Mouse (Mus musculus): ENCODE data around the gene Mical3. TPM values are rescaled to one million over a fixed set of nuclear protein-coding genes. Genes with fewer than 3 reads are reported as not detected.

The Mical3 gene
- polyA plus RNA-seq, 1 experiment from 2014 or later, result 11.8 TPM

DNA sequence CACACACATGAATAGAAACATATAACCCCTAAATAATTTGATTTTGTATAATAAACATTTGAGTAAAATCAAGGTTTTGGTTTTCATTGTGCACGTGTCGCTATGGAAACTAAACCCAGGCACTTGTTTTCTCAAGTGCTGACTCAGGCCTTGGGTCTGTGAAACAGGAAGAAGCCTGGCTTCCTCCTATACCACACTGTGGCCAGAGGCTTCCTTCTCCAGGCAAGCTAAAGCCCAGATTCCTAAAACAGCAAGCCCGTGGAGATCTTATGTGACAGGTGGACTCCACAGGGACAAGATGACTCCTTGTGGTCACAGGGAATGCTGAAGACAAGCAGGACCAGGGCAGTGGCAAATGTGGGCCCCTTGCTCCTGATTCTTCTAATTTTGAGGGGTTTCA, 175.6 kb downstream of the Mical3 start:
- no peak overlapping the region for H3K4me2 ChIP-seq
- no peaks in the 10 kb centered on the region for H3K4me1 ChIP-seq (ENCODE audit: control insufficient read depth, insufficient read depth, low read length)
- no peaks in the 10 kb centered on the region for H3K27me3 ChIP-seq (ENCODE audit: control insufficient read depth, insufficient read depth, low read length)
- no peak overlapping the region for H3K27ac ChIP-seq (ENCODE audit: low read depth, low read length)
- WGBS, result 86% methylated on average over 3 of the region's 3 CpGs
- DNase-seq (ENCODE audit: low spot score, missing footprints), result peak; percentile 45
- no peaks in the 10 kb centered on the region for H3K9me3 ChIP-seq (ENCODE audit: control insufficient read depth, low read length)
- 0 out of 2 replicates have a peak, but pooled peaks cover 3% of the 10 kb centered on the region for H3K36me3 ChIP-seq (ENCODE audit: control insufficient read depth, insufficient read depth, low read length)
- no peak for ATAC-seq (ENCODE audit: low FRiP score)
- H3K4me3 ChIP-seq (ENCODE audit: low read depth, low read length), result no peak overlapping the region
- H3K9ac ChIP-seq (ENCODE audit: low read length), result no peak overlapping the region

- no peak overlapping the region for H3K4me3 ChIP-seq (ENCODE audit: low read depth, low read length)
- H3K27ac ChIP-seq (ENCODE audit: low read depth, low read length), result no peak overlapping the region
- no peaks in the 10 kb centered on the region for H3K27me3 ChIP-seq (ENCODE audit: control insufficient read depth, insufficient read depth, low read length)
- DNase-seq (ENCODE audit: low spot score, missing footprints), result peak; percentile 33
- H3K36me3 ChIP-seq (ENCODE audit: control insufficient read depth, insufficient read depth, low read length), result 0 out of 2 replicates have a peak, but pooled peaks cover 3% of the 10 kb centered on the region
- no peaks in the 10 kb centered on the region for H3K4me1 ChIP-seq (ENCODE audit: control insufficient read depth, insufficient read depth, low read length)
- WGBS, result 93% methylated on average over 8 of the region's 8 CpGs
- H3K9ac ChIP-seq (ENCODE audit: low read length), result no peak overlapping the region
- no peak for ATAC-seq (ENCODE audit: low FRiP score)
- H3K9me3 ChIP-seq (ENCODE audit: control insufficient read depth, low read length), result no peaks in the 10 kb centered on the region
- no peak overlapping the region for H3K4me2 ChIP-seq
Measured at GRCm38 (mm10) chr6:120954241-120954640, 176.6 kb downstream of the Mical3 start.

- Histone ChIP-seq H3K27me3 (ENCODE audit: control insufficient read depth, insufficient read depth, low read length) (no peaks in the 10 kb centered on the region), H3K4me2 (no peak overlapping the region), H3K36me3 (ENCODE audit: control insufficient read depth, insufficient read depth, low read length) (no peaks in the 10 kb centered on the region), H3K9me3 (ENCODE audit: control insufficient read depth, low read length) (no peaks in the 10 kb centered on the region), H3K4me3 (ENCODE audit: low read depth, low read length) (no peak overlapping the region), H3K27ac (ENCODE audit: low read depth, low read length) (no peak overlapping the region), H3K9ac (ENCODE audit: low read length) (no peak overlapping the region), H3K4me1 (ENCODE audit: control insufficient read depth, insufficient read depth, low read length) (no peaks in the 10 kb centered on the region)
- 91% methylated on average over 6 of the region's 6 CpGs for WGBS
- DNase-seq (ENCODE audit: low spot score, missing footprints) (peak; percentile 59), ATAC-seq (ENCODE audit: low FRiP score) (no peak)
Measured at GRCm38 (mm10) chr6:120952475-120952874, 178.3 kb downstream of the Mical3 start.

- no peak overlapping the region for H3K4me2 ChIP-seq
- H3K27me3 ChIP-seq (ENCODE audit: control insufficient read depth, insufficient read depth, low read length), result no peaks in the 10 kb centered on the region
- H3K36me3 ChIP-seq (ENCODE audit: control insufficient read depth, insufficient read depth, low read length), result no peaks in the 10 kb centered on the region
- WGBS, result 92% methylated on average over 6 of the region's 6 CpGs
- H3K9ac ChIP-seq (ENCODE audit: low read length), result no peak overlapping the region
- no peak overlapping the region for H3K27ac ChIP-seq (ENCODE audit: low read depth, low read length)
- no peaks in the 10 kb centered on the region for H3K9me3 ChIP-seq (ENCODE audit: control insufficient read depth, low read length)
- DNase-seq (ENCODE audit: low spot score, missing footprints) (peak; percentile 69), ATAC-seq (ENCODE audit: low FRiP score) (no peak)
- H3K4me3 ChIP-seq (ENCODE audit: low read depth, low read length), result no peak overlapping the region
- no peaks in the 10 kb centered on the region for H3K4me1 ChIP-seq (ENCODE audit: control insufficient read depth, insufficient read depth, low read length)
Measured at GRCm38 (mm10) chr6:120951311-120951710, 179.5 kb downstream of the Mical3 start.

DNA sequence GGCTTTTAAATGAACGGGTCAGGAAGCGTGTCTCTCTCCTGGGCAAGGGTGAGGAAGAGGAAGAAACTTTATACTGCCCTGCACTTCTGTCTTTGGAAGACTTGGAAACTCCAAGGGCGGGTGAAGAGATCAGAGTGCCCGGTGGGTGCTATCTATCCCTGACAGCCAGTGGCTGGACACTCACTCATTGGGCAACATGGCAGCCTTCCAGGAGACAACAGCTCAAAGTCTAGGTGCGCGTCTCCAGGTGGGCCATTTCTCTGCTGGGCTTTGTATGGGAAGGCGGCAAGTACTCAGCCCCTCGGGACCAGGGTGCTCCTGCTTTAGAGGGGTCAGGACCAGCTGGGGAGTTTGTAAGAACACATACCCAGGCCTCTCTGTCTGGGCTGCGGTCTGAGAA, 185.3 kb downstream of the Mical3 start:
- no peaks in the 10 kb centered on the region for H3K9me3 ChIP-seq (ENCODE audit: control insufficient read depth, low read length)
- no peaks in the 10 kb centered on the region for H3K4me1 ChIP-seq (ENCODE audit: control insufficient read depth, insufficient read depth, low read length)
- 96% methylated on average over 9 of the region's 9 CpGs for WGBS
- ATAC-seq (ENCODE audit: low FRiP score), result no peak
- no peak overlapping the region for H3K27ac ChIP-seq (ENCODE audit: low read depth, low read length)
- no peak overlapping the region for H3K4me2 ChIP-seq
- H3K27me3 ChIP-seq (ENCODE audit: control insufficient read depth, insufficient read depth, low read length), result no peaks in the 10 kb centered on the region
- H3K36me3 ChIP-seq (ENCODE audit: control insufficient read depth, insufficient read depth, low read length), result no peaks in the 10 kb centered on the region
- no peak overlapping the region for H3K4me3 ChIP-seq (ENCODE audit: low read depth, low read length)
- DNase-seq (ENCODE audit: low spot score, missing footprints), result no peak
- no peak overlapping the region for H3K9ac ChIP-seq (ENCODE audit: low read length)

DNA sequence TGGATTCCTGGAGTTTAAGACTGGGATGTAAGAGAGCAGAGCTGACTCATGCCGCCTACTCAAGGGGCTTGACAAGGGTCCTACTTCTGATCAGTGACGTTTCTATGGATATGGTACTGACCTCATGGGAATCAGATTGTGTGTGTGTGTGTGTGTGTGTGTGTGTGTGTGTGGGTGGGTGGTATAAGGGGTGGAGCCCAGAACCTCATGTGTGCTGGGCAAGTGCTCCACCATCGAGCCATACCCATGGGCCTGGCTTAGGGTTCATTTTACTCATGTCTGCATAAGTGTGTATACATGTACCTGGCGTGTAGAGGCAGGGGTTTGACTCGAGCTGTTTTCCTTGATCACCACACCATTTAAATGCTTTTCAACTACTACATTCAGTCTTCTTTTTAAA, 186.8 kb downstream of the Mical3 start:
- no peaks in the 10 kb centered on the region for H3K27me3 ChIP-seq (ENCODE audit: control insufficient read depth, insufficient read depth, low read length)
- 91% methylated on average over 5 of the region's 5 CpGs for WGBS
- no peaks in the 10 kb centered on the region for H3K36me3 ChIP-seq (ENCODE audit: control insufficient read depth, insufficient read depth, low read length)
- no peak overlapping the region for H3K27ac ChIP-seq (ENCODE audit: low read depth, low read length)
- ATAC-seq (ENCODE audit: low FRiP score) (no peak), DNase-seq (ENCODE audit: low spot score, missing footprints) (peak; percentile 62)
- no peak overlapping the region for H3K9ac ChIP-seq (ENCODE audit: low read length)
- H3K4me3 ChIP-seq (ENCODE audit: low read depth, low read length), result no peak overlapping the region
- H3K4me1 ChIP-seq (ENCODE audit: control insufficient read depth, insufficient read depth, low read length), result no peaks in the 10 kb centered on the region
- H3K9me3 ChIP-seq (ENCODE audit: control insufficient read depth, low read length), result no peaks in the 10 kb centered on the region
- no peak overlapping the region for H3K4me2 ChIP-seq

- H3K4me3 ChIP-seq (ENCODE audit: low read depth, low read length), result no peak overlapping the region
- no peak overlapping the region for H3K9ac ChIP-seq (ENCODE audit: low read length)
- ATAC-seq (ENCODE audit: low FRiP score) (no peak), DNase-seq (ENCODE audit: low spot score, missing footprints) (no peak)
- no peak overlapping the region for H3K27ac ChIP-seq (ENCODE audit: low read depth, low read length)
- no peaks in the 10 kb centered on the region for H3K27me3 ChIP-seq (ENCODE audit: control insufficient read depth, insufficient read depth, low read length)
- no peaks in the 10 kb centered on the region for H3K9me3 ChIP-seq (ENCODE audit: control insufficient read depth, low read length)
- H3K4me2 ChIP-seq, result no peak overlapping the region
- no peaks in the 10 kb centered on the region for H3K4me1 ChIP-seq (ENCODE audit: control insufficient read depth, insufficient read depth, low read length)
- WGBS, result 86% methylated on average over 10 of the region's 10 CpGs
- no peaks in the 10 kb centered on the region for H3K36me3 ChIP-seq (ENCODE audit: control insufficient read depth, insufficient read depth, low read length)
Measured at GRCm38 (mm10) chr6:120943551-120943950, 187.2 kb downstream of the Mical3 start.

GRCm38 (mm10) chr6:120943079-120943478, 187.7 kb downstream of the Mical3 start:
- no peaks in the 10 kb centered on the region for H3K9me3 ChIP-seq (ENCODE audit: control insufficient read depth, low read length)
- no peak for ATAC-seq (ENCODE audit: low FRiP score)
- H3K36me3 ChIP-seq (ENCODE audit: control insufficient read depth, insufficient read depth, low read length), result no peaks in the 10 kb centered on the region
- H3K9ac ChIP-seq (ENCODE audit: low read length), result no peak overlapping the region
- 82% methylated on average over 2 of the region's 2 CpGs for whole genome bisulfite sequencing
- H3K4me2 ChIP-seq, result no peak overlapping the region
- H3K4me1 ChIP-seq (ENCODE audit: control insufficient read depth, insufficient read depth, low read length), result no peaks in the 10 kb centered on the region; the same call in 1 of the 2 replicates
- no peak overlapping the region for H3K4me3 ChIP-seq (ENCODE audit: low read depth, low read length)
- peak; percentile 53 for DNase-seq (ENCODE audit: low spot score, missing footprints)
- H3K27ac ChIP-seq (ENCODE audit: low read depth, low read length), result no peak overlapping the region
- no peaks in the 10 kb centered on the region for H3K27me3 ChIP-seq (ENCODE audit: control insufficient read depth, insufficient read depth, low read length)

DNA sequence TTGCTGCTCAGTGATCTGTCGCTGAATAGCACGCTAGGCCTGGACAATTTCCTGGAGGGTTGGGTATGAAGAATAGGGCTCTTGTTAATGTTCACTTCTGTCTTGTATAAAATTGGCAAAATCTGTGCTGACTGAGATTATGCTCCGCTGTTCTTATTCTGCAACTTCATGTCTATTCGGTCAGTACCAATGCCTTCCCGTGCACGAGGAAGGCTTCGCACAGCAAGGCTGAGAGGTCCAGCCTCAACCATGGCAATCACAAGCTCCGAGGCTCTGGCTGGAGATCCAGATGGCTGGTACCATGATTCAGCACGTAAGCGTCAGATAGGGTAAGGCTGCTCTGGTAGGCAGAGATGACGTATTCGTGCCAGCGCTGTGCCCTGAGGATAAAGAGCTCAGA, 189.2 kb downstream of the Mical3 start:
- WGBS, result 93% methylated on average over 13 of the region's 13 CpGs
- Histone ChIP-seq H3K9me3 (ENCODE audit: control insufficient read depth, low read length) (no peaks in the 10 kb centered on the region), H3K4me1 (ENCODE audit: control insufficient read depth, insufficient read depth, low read length) (no peaks in the 10 kb centered on the region; the same call in 1 of the 2 replicates), H3K9ac (ENCODE audit: low read length) (no peak overlapping the region), H3K27me3 (ENCODE audit: control insufficient read depth, insufficient read depth, low read length) (no peaks in the 10 kb centered on the region), H3K36me3 (ENCODE audit: control insufficient read depth, insufficient read depth, low read length) (no peaks in the 10 kb centered on the region), H3K4me2 (no peak overlapping the region), H3K4me3 (ENCODE audit: low read depth, low read length) (no peak overlapping the region), H3K27ac (ENCODE audit: low read depth, low read length) (no peak overlapping the region)
- DNase-seq (ENCODE audit: low spot score, missing footprints) (no peak), ATAC-seq (ENCODE audit: low FRiP score) (no peak)

DNA sequence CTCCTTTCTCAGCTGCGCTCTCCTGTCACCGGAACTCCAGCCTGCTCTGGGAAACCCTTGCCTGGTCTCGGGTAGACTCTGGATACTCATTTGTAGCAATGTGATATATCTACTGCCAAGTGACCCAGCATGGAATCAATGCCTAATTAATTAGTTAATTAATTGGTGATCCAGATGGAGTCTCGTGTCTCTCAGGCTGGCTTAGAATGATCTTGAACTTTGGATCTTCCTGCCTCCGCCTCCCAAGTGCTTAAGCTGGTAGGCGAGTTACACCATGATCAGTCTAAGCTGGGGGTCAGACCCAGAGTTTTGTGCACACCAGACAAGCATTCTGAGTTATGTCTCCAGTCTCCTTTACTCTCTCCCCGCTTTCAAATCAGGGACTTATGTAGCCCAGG, 189.7 kb downstream of the Mical3 start:
- Histone ChIP-seq H3K27me3 (ENCODE audit: control insufficient read depth, insufficient read depth, low read length) (no peaks in the 10 kb centered on the region), H3K36me3 (ENCODE audit: control insufficient read depth, insufficient read depth, low read length) (no peaks in the 10 kb centered on the region), H3K4me1 (ENCODE audit: control insufficient read depth, insufficient read depth, low read length) (no peaks in the 10 kb centered on the region; the same call in 1 of the 2 replicates), H3K4me3 (ENCODE audit: low read depth, low read length) (no peak overlapping the region), H3K27ac (ENCODE audit: low read depth, low read length) (no peak overlapping the region), H3K9me3 (ENCODE audit: control insufficient read depth, low read length) (no peaks in the 10 kb centered on the region), H3K9ac (ENCODE audit: low read length) (no peak overlapping the region), H3K4me2 (no peak overlapping the region)
- no peak for ATAC-seq (ENCODE audit: low FRiP score)
- 89% methylated on average over 7 of the region's 7 CpGs for WGBS
- peak; percentile 31 for DNase-seq (ENCODE audit: low spot score, missing footprints)

Data from midbrain, embryonic 11.5 days (tissue).